Mouse (Mus musculus) brain, embryonic 14.5 days (tissue): Measurements from ENCODE around the gene Crp. TPM values are rescaled to one million over a fixed set of nuclear protein-coding genes. Genes with fewer than 3 reads are reported as not detected.

Source experiments
- DNase-seq: peaks from one replicate; pipeline ENCODE4 v3.0.0-alpha.2; 2011; ENCODE audit warnings: low read depth
- CTCF ChIP-seq: fragments of 200-500 bp; IDR thresholded peaks from 2 replicates; pipeline ENCODE4 v1.5.1; 2012; ENCODE audit warnings: inconsistent platforms, mild to moderate bottlenecking, moderate library complexity, borderline replicate concordance; ENCODE audit not compliant: insufficient read depth, insufficient read length; ENCODE audit errors: extremely low read depth
- POLR2A ChIP-seq: fragments of 200-500 bp; IDR thresholded peaks from 2 replicates; pipeline ENCODE4 v1.6.1; 2012; ENCODE audit warnings: mild to moderate bottlenecking, inconsistent platforms, borderline replicate concordance; ENCODE audit not compliant: poor library complexity, insufficient read depth, insufficient read length, severe bottlenecking; ENCODE audit errors: extremely low read depth
- polyA plus RNA-seq: library from polyadenylated mRNA; depleted of rRNA; stranded (reverse); fragments of >200 nt; gene quantifications from 2 replicates; pipeline ENCODE4 v1.2.3, GENCODE M21; 2012

Crp gene
- polyA plus RNA-seq, 1 experiment, result 0.04 TPM

DNA sequence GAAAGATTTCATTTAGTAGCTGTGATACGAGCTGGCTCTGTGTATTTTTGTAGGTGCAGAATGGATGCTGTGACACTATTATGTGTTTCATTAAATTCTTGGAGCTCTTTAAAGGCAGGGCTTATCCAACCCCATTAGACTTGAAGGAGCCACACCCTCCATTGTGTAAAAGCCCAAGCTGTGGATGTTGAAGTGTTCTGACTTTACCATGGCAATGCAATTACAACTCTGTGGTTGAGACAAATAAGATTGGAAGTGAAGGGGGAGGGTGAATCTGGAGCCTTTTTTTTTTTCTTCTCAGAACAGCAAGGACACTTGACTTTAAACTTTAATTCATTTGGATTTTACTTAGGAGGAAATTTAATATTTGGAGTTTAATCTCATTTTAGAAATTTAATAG lies 13.9 kb upstream of the Crp start:
- TF ChIP-seq POLR2A (no peak), CTCF (no peak)
- no peak for DNase-seq

DNA sequence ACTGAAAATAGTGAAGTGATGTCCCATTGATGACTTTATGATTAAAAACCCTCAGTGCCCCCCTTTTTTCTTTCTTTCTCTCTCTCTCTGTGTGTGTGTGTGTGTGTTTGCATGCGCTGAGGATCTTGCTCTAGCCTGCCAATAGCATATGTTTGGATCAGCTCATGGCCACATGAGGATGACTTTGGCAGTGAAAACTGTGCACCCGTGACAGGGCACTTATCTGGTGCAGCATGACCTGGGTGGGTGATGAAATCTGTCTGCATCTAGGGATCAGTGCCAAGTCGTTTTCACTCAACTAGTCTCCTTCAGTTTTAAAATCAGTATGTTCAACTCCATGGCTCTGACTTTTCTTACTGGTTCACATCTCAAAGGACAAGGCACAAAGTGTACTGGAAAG lies 12.7 kb upstream of the Crp start:
- DNase-seq, result peak; percentile 20
- TF ChIP-seq CTCF (no peak), POLR2A (no peak)

DNA sequence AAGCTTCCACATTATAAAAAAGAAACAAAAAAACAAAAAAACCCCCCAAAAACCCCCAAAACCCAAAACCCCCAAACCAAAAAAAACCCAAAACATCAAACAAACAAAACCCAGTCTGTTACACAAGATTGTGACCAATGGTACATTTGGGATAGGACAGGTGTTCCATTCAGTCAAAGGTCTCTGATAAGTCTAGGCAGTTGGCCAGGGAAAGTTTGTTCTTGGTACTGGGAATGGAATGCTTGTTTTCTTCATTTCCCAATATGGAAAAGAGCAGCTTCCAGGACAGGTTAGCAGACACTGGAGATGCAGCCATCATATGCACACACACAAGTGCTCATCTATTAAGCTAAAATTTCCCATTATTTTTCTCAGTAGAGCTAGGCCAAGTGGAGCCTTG lies 433 bp upstream of the Crp start:
- no peak for DNase-seq
- TF ChIP-seq CTCF, result no peak

DNA sequence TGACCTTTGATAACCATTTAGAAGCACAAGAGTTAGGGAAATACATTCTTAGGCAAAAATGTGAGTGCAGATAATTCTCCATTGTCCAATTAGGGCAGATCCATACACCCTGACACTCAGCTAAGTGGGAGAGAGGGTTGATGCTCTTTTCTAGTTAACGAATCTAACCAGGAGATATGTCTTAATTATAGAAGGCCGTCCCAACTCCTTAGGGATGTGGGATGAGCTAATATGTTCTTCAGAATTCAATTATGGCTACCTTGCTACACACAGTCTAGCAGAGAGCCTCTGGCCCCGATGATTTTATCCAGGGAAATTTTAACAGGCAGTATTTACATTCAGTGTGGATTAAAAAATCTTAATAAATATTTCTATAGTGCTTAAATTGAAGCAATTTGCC lies 3.0 kb downstream of the Crp start:
- DNase-seq, result no peak
- no peak for TF ChIP-seq CTCF
- TF ChIP-seq POLR2A, result no peak

DNA sequence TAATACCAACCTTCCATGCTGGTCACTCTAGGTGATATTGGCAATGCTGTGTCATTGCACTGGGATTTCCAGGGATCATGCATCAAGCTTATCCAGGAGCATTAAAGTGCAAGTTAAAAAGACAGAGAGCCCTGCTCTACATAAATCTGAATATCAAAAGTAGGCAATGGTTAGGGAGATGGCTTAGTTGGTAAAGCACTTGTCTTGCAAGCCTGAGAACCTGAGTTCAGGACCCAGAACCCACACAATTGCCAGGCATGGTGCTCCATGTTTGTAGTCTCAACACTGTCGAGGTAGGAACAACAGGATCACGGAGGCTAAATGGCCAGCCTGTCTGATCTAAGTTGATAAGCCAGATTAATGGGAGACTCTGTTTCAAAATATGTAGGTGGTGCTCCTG lies 3.5 kb downstream of the Crp start:
- no peak for DNase-seq
- TF ChIP-seq POLR2A (no peak), CTCF (no peak)

DNA sequence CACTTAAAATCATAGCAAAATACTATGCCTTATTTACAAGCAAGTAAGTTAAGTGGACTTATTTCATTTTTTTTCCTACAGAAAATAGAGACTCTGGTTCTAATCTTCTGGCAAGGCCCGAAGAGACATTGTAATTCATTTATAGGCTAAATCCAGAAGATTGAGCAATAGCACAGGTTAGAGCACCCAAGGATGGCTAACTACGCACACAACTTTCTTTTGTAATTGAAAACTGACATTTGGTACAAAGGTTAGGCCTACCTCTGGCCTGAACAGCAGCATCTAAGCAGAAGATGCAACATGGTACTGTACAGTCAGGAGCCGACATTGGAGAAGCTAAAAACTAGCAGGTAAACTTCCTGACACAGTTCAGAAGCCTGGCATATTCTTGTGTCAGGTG lies 4.0 kb downstream of the Crp start:
- no peak for TF ChIP-seq POLR2A
- no peak for TF ChIP-seq CTCF

DNA sequence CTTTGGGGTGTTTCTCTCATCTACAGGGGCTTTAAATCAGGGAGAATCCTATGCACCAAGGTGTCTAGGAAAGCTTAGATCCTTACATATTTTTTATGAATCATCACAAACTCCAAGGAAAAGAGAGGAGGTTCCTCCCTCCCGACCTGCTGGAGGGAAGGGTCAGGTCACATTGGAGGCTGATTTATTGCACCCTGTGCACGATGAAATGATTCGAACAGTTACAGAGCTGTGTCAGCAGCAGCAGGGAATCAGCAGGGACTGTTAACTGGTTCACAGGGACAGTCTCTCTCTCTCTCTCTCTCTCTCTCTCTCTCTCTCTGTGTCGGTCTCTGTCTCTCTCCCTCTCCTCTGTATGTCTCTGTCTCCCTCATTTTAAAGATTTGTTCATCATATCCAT lies 6.9 kb downstream of the Crp start:
- TF ChIP-seq POLR2A (no peak), CTCF (no peak)
- DNase-seq, result no peak

More for the DNA sequence above, 4.0 kb downstream of the Crp start:
- DNase-seq, result no peak

DNA sequence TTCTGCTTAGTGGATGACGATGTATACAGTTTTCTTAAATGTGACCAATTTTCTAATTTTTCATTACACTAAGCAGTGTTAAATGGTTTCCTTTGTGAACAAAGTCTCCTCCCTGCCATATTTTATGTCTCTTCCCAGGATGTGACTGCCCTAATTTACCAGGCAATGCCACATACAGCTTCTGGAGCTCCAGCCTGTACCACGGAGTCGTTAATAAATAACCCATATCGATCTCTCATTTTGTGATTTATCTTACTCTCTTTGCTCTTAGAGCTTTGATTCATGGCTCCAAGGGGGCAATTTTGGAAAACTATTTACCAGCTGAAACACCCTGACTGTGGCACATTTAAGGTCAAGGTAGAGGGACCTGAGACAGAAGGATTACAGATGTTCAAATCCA lies 8.4 kb downstream of the Crp start:
- TF ChIP-seq CTCF, result no peak
- TF ChIP-seq POLR2A, result no peak
- no peak for DNase-seq

DNA sequence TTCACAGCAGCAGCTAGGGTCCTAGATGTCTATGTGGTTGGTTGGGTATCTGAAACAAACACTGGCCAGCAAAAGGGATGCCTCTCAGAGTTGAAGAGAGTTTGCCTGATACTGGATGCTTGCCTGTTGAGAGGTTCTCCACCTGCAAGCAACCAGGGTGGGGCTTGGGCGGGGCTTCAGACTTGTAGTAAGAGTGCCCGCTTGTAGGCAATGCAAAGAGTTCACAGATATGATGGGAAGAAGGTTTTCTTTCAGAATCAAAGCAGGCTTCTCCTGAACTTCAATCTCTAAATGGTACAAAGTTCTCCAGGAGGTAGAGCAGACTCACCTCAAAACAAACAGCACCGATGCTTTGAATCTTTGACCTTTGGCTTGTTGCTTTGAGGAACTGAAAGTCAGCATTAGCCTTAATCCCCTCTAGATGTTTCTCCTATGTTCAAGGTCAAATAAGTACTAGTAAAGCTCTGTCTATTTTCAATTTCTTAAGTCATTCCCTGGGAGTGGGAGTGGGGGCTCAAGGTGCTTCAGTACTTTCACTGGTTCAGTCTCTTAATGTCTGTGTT lies 12.0 kb downstream of the Crp start:
- no peak for DNase-seq
- TF ChIP-seq CTCF (no peak), POLR2A (no peak)

DNA sequence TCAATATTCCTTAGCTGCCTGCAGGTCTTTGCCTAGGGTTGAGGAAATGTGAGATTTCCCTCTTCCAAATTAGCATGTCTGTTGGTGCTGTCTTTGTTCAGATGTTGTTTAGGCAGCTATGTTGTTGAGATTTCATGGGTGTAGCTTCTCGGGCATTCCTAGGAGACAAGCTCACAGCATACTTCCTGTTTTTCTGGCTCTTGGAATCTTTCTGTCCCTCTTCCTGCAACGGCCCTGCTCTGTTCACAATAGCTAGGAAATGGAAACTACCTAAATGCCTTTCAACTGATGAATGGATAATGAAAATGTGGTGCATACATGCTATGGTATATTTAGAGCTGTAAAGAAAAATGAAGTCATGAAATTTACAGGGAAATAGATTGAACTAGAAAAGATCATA lies 13.5 kb downstream of the Crp start:
- TF ChIP-seq POLR2A (no peak), CTCF (no peak)
- no peak for DNase-seq

DNA sequence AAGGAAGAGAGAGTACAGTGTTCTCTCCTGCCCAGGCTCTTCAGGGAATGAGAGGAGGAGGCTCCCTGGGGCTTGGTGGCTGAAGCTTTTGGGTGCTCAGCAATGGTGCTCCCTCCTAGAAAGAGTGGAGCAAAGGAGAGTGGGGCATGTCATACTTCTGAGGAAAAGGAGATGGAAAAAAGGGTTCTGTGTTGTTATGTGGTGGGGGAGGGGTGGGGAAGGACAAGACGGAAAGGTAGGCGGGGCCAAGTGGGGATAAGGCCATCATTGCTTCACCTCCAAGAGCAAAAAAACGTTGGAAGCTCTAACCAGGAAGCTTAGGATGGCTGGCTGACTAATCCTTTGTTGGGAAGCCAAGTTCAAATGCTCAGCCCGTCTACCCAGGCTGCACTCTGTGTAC lies 14.1 kb downstream of the Crp start:
- DNase-seq, result no peak
- no peak for TF ChIP-seq POLR2A
- TF ChIP-seq CTCF, result no peak

DNA sequence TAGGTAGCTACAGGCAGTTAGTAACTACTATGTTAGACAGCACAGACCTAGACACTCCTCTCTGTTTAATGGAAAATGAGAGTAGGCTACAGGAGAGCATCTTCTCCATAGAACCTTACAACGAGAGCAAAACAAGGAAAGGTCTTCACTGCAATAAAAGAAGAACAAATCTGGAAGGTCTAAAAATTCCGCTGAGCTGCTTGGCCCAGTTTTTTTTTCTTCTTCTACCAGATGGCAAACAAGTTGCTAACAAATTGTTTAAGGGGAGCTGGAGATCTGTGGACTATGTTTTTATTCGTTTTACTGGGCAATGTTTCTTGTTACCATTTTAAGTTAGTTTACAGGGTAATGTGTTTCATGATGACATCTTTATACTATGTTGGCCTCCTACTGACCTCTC lies 53.4 kb downstream of the Crp start:
- DNase-seq, result no peak

DNA sequence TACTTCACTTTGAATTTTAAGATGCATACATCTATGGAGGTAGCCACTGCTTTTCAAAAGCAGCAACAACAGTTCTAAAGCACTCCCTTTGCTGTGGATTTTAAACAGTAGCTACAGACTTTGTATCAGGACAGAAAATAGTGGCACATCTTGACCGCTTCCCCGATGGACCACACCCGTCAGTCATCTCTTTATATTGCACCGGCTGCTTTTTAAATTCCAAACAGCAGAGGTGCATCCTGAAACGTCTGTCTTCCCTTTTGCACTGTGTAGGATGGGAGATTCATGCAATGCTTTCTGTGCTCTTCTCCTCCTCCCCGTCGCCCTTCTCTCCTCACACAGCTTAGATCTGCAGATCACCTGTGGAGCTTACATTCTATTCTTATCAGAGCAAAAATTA lies 57.3 kb downstream of the Crp start:
- TF ChIP-seq POLR2A, result no peak
- no peak for TF ChIP-seq CTCF
- no peak for DNase-seq

More for the DNA sequence above, 53.4 kb downstream of the Crp start:
- TF ChIP-seq CTCF (no peak), POLR2A (no peak)
